Mouse (Mus musculus) forebrain, embryonic 16.5 days (tissue): ENCODE data around the gene Pole3. TPM values are rescaled to one million over a fixed set of nuclear protein-coding genes. Genes with fewer than 3 reads are reported as not detected.

ENCODE experiments used
- ATAC-seq: fragments of 200-750 bp; cut with Nextera tagmentation; 2 replicates; pipeline ENCODE4 v1.8.0; 2017; ENCODE audit warnings: mild to moderate bottlenecking, moderate library complexity
- H3K27ac ChIP-seq: fragments of 300-500 bp; sonication (generic); 2 replicates; pipeline ENCODE4 v1.5.1; 2014; ENCODE audit warnings: low read length, control low read depth
- H3K27me3 ChIP-seq: fragments of 300-500 bp; sonication (generic); replicated peaks from 2 replicates; pipeline ENCODE4 v1.6.1; 2014; ENCODE audit warnings: low read length; ENCODE audit not compliant: control insufficient read depth, insufficient read depth
- H3K36me3 ChIP-seq: fragments of 300-500 bp; sonication (generic); 2 replicates; pipeline ENCODE4 v1.6.1; 2014; ENCODE audit not compliant: control insufficient read depth, insufficient read depth
- H3K4me1 ChIP-seq: fragments of 300-500 bp; sonication (generic); replicated peaks from 2 replicates; pipeline ENCODE4 v1.6.1; 2014; ENCODE audit warnings: low read length; ENCODE audit not compliant: control insufficient read depth, insufficient read depth
- H3K4me2 ChIP-seq: fragments of 300-500 bp; sonication (generic); 2 replicates; pipeline ENCODE4 v1.6.1; 2014; ENCODE audit warnings: mild to moderate bottlenecking, low read length, control low read depth
- H3K4me3 ChIP-seq: fragments of 300-500 bp; sonication (generic); replicated peaks from 2 replicates; pipeline ENCODE4 v1.5.1; 2014; ENCODE audit warnings: mild to moderate bottlenecking, low read length, control low read depth
- H3K9ac ChIP-seq: fragments of 300-500 bp; sonication (generic); replicated peaks from 2 replicates; pipeline ENCODE4 v1.6.1; 2014; ENCODE audit warnings: low read depth, low read length, control low read depth
- H3K9me3 ChIP-seq: fragments of 300-500 bp; sonication (generic); 2 replicates; pipeline ENCODE4 v1.6.1; 2016; ENCODE audit warnings: low read length; ENCODE audit not compliant: control insufficient read depth
- WGBS: fragments of 180-500 bp; shearing (Covaris S2); extraction: QIAGEN DNeasy Blood & Tissue Kit; methylation state at CpG from one replicate; pipeline ENCODE4 v1.1.7; 2014; 5-methylcytosine and 5-hydroxymethylcytosine counted together
- polyA plus RNA-seq: library from polyadenylated mRNA; unstranded; fragments of >200 nt; fragmentation: Nextera tagmentation; extraction: Ambion mirVana; gene quantifications from 2 replicates; pipeline ENCODE4 v1.2.1, GENCODE M21; 2015

The Pole3 gene
- polyA plus RNA-seq, 1 experiment from 2014 or later = 81.6 TPM

- peak overlapping the region; percentile 81 for H3K9ac ChIP-seq
- peaks cover 6% of the 10 kb centered on the region for H3K4me1 ChIP-seq
- H3K27ac ChIP-seq = peak overlapping the region; percentile 41; the same call in 1 of the 2 replicates
- WGBS = 2% methylated on average over 38 of the region's 38 CpGs
- peak overlapping the region; percentile 54 for H3K4me2 ChIP-seq
- H3K4me3 ChIP-seq = peak overlapping the region; percentile 84
- H3K9me3 ChIP-seq = no peaks in the 10 kb centered on the region
- 0 out of 2 replicates have a peak, but pooled peaks cover 3% of the 10 kb centered on the region for H3K36me3 ChIP-seq
- H3K27me3 ChIP-seq = no peaks in the 10 kb centered on the region
- peak; percentile 97 for ATAC-seq
Measured at GRCm38 (mm10) chr4:62501964-62502732, 22.7 kb downstream of the Pole3 start.

GRCm38 (mm10) chr4:62501534-62501933 is 23.3 kb downstream of the Pole3 start:
- H3K4me3 ChIP-seq = peak overlapping the region; percentile 84
- WGBS = 2% methylated on average over 7 of the region's 7 CpGs
- ATAC-seq = peak; percentile 17
- H3K4me2 ChIP-seq = peak overlapping the region; percentile 54
- H3K27me3 ChIP-seq = no peaks in the 10 kb centered on the region
- H3K9ac ChIP-seq = peak overlapping the region; percentile 81
- H3K4me1 ChIP-seq = peaks cover 6% of the 10 kb centered on the region
- H3K27ac ChIP-seq = no peak overlapping the region
- no peaks in the 10 kb centered on the region for H3K9me3 ChIP-seq
- 0 out of 2 replicates have a peak, but pooled peaks cover 3% of the 10 kb centered on the region for H3K36me3 ChIP-seq

- 95% methylated on average over 4 of the region's 4 CpGs for WGBS
- H3K9me3 ChIP-seq = no peaks in the 10 kb centered on the region
- no peak for ATAC-seq
Measured at GRCm38 (mm10) chr4:62500799-62501198, 24.1 kb downstream of the Pole3 start.

GRCm38 (mm10) chr4:62496815-62497214 is 28.1 kb downstream of the Pole3 start:
- 51% methylated on average over 8 of the region's 8 CpGs for WGBS
- H3K4me1 ChIP-seq = peaks cover 6% of the 10 kb centered on the region
- no peak overlapping the region for H3K4me2 ChIP-seq
- H3K27me3 ChIP-seq = no peaks in the 10 kb centered on the region
- no peak for ATAC-seq
- H3K4me3 ChIP-seq = no peak overlapping the region
- no peak overlapping the region for H3K27ac ChIP-seq
- no peaks in the 10 kb centered on the region for H3K9me3 ChIP-seq
- H3K9ac ChIP-seq = no peak overlapping the region
- 0 out of 2 replicates have a peak, but pooled peaks cover 3% of the 10 kb centered on the region for H3K36me3 ChIP-seq

More at GRCm38 (mm10) chr4:62500799-62501198, 24.1 kb downstream of the Pole3 start:
- no peak overlapping the region for H3K4me2 ChIP-seq
- no peak overlapping the region for H3K4me3 ChIP-seq
- no peak overlapping the region for H3K27ac ChIP-seq
- peaks cover 6% of the 10 kb centered on the region for H3K4me1 ChIP-seq
- H3K9ac ChIP-seq = no peak overlapping the region
- 0 out of 2 replicates have a peak, but pooled peaks cover 3% of the 10 kb centered on the region for H3K36me3 ChIP-seq
- H3K27me3 ChIP-seq = no peaks in the 10 kb centered on the region

GRCm38 (mm10) chr4:62495946-62496345 is 28.9 kb downstream of the Pole3 start:
- Histone ChIP-seq H3K36me3 (0 out of 2 replicates have a peak, but pooled peaks cover 3% of the 10 kb centered on the region), H3K9ac (no peak overlapping the region), H3K4me1 (no peaks in the 10 kb centered on the region), H3K4me2 (no peak overlapping the region), H3K9me3 (no peaks in the 10 kb centered on the region), H3K27me3 (no peaks in the 10 kb centered on the region), H3K27ac (no peak overlapping the region), H3K4me3 (no peak overlapping the region)
- no peak for ATAC-seq
- WGBS = 80% methylated on average over 8 of the region's 8 CpGs

- Histone ChIP-seq H3K9me3 (no peaks in the 10 kb centered on the region), H3K27ac (no peak overlapping the region), H3K27me3 (no peaks in the 10 kb centered on the region), H3K9ac (no peak overlapping the region), H3K4me2 (no peak overlapping the region), H3K4me1 (no peaks in the 10 kb centered on the region), H3K36me3 (0 out of 2 replicates have a peak, but pooled peaks cover 3% of the 10 kb centered on the region), H3K4me3 (no peak overlapping the region)
- 66% methylated on average over 9 of the region's 9 CpGs for WGBS
- no peak for ATAC-seq
Measured at GRCm38 (mm10) chr4:62494230-62494629, 30.6 kb downstream of the Pole3 start.

GRCm38 (mm10) chr4:62492682-62493081 is 32.2 kb downstream of the Pole3 start:
- Histone ChIP-seq H3K27me3 (no peaks in the 10 kb centered on the region), H3K9ac (no peak overlapping the region), H3K4me2 (no peak overlapping the region), H3K4me3 (no peak overlapping the region), H3K9me3 (no peaks in the 10 kb centered on the region), H3K27ac (no peak overlapping the region), H3K36me3 (no peaks in the 10 kb centered on the region), H3K4me1 (no peaks in the 10 kb centered on the region)
- 84% methylated on average over 2 of the region's 2 CpGs for whole genome bisulfite sequencing
- no peak for ATAC-seq

GRCm38 (mm10) chr4:62487914-62488313 is 37.0 kb downstream of the Pole3 start:
- H3K4me1 ChIP-seq = no peaks in the 10 kb centered on the region
- no peak overlapping the region for H3K9ac ChIP-seq
- no peak overlapping the region for H3K27ac ChIP-seq
- no peak overlapping the region for H3K4me3 ChIP-seq
- no peaks in the 10 kb centered on the region for H3K9me3 ChIP-seq
- no peak for ATAC-seq
- WGBS = 100% methylated on average over 2 of the region's 2 CpGs
- no peaks in the 10 kb centered on the region for H3K36me3 ChIP-seq
- H3K27me3 ChIP-seq = no peaks in the 10 kb centered on the region
- H3K4me2 ChIP-seq = no peak overlapping the region

GRCm38 (mm10) chr4:62487172-62487571 is 37.7 kb downstream of the Pole3 start:
- H3K27ac ChIP-seq = no peak overlapping the region
- WGBS = 92% methylated on average over 5 of the region's 5 CpGs
- no peak for ATAC-seq
- H3K9me3 ChIP-seq = no peaks in the 10 kb centered on the region
- no peak overlapping the region for H3K4me3 ChIP-seq
- no peaks in the 10 kb centered on the region for H3K4me1 ChIP-seq
- H3K27me3 ChIP-seq = no peaks in the 10 kb centered on the region
- H3K4me2 ChIP-seq = no peak overlapping the region
- no peak overlapping the region for H3K9ac ChIP-seq
- no peaks in the 10 kb centered on the region for H3K36me3 ChIP-seq
